Mouse (Mus musculus): Measurements from ENCODE around the gene Tmcc3. TPM values are rescaled to one million over a fixed set of nuclear protein-coding genes. Genes with fewer than 3 reads are reported as not detected.
A peak's percentile ranks its signal among the peaks of the same experiment; 100 is the strongest.
"Not testable (repeated sequence)": the region's sequence is repeated elsewhere in the genome, so short reads cannot be mapped to it uniquely, and the experiment has no call there.

Tmcc3 gene
- polyA plus RNA-seq, 1 experiment from 2014 or later, result 16.9 TPM

DNA sequence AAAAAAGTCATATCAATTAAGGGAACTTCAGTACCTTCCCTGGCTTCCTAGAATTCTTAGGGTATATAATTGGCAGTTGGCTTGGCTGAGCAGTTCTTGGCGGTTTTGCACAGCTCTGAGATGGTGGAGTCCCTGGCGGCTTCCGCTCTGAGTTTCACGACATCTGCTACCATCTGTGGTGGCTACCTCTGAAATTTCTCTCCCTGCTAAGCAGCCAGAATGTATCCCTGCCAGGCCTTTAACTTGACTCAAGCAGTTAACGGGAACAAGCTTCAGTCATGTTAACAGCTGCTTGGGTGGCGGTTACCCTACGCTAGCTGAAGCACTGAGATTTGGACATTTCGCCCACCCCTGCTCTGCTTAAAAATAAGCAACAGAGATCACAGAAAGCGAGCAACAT is 284.0 kb downstream of the Tmcc3 start:
- no peaks in the 10 kb centered on the region for H3K27me3 ChIP-seq
- H3K9ac ChIP-seq, result no peak overlapping the region
- WGBS, result 76% methylated on average over 9 of the region's 9 CpGs
- H3K4me1 ChIP-seq (replicated peaks), result no peaks in the 10 kb centered on the region
- H3K36me3 ChIP-seq, result no peaks in the 10 kb centered on the region
- ATAC-seq (ENCODE audit: low FRiP score, low read depth), result no peak
- no peak overlapping the region for H3K4me3 ChIP-seq
- no peak overlapping the region for H3K27ac ChIP-seq (replicated peaks)
- H3K9me3 ChIP-seq, result no peaks in the 10 kb centered on the region
- H3K4me2 ChIP-seq, result no peak overlapping the region

DNA sequence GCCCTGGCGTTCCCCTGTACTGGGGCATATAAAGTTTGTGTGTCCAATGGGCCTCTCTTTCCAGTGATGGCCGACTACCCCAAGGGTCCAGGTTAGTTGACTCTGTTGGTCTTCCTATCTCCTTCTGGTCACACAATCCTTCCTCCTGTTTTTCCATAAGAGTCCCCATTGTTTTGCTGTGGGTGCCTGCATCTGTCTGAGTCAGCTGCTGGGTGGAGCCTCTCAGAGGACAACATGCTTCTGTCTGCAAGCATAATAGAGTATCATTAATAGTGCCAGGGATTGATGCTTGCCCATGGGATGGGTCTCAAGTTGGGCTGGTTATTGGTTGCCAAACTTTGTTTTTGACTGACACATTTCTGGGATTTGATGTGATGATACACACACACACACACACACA is 288.1 kb downstream of the Tmcc3 start:
- ATAC-seq (ENCODE audit: low FRiP score, low read depth); H3K9ac ChIP-seq; H3K4me3 ChIP-seq; H3K27me3 ChIP-seq; H3K36me3 ChIP-seq; H3K4me2 ChIP-seq; H3K27ac ChIP-seq (replicated peaks); H3K4me1 ChIP-seq (replicated peaks); H3K9me3 ChIP-seq: not testable (repeated sequence)
- 98% methylated on average over 2 of the region's 2 CpGs for WGBS

- H3K27me3 ChIP-seq, result no peaks in the 10 kb centered on the region
- H3K36me3 ChIP-seq, result no peaks in the 10 kb centered on the region
- no peak overlapping the region for H3K4me2 ChIP-seq
- no peak overlapping the region for H3K9ac ChIP-seq
- ATAC-seq (ENCODE audit: low FRiP score, low read depth), result no peak
- WGBS, result 93% methylated on average over 6 of the region's 6 CpGs
- no peak overlapping the region for H3K4me3 ChIP-seq
- no peak overlapping the region for H3K27ac ChIP-seq (replicated peaks)
- H3K4me1 ChIP-seq (replicated peaks), result no peaks in the 10 kb centered on the region
- H3K9me3 ChIP-seq, result no peaks in the 10 kb centered on the region
Observed at GRCm38 (mm10) chr10:94601034-94601433, 289.3 kb downstream of the Tmcc3 start.

- Histone ChIP-seq H3K4me1 (replicated peaks) (no peaks in the 10 kb centered on the region), H3K27ac (replicated peaks) (no peak overlapping the region), H3K9ac (no peak overlapping the region), H3K4me2 (no peak overlapping the region), H3K27me3 (no peaks in the 10 kb centered on the region), H3K36me3 (no peaks in the 10 kb centered on the region), H3K9me3 (no peaks in the 10 kb centered on the region), H3K4me3 (no peak overlapping the region)
- no peak for ATAC-seq (ENCODE audit: low FRiP score, low read depth)
- 93% methylated on average over 4 of the region's 4 CpGs for WGBS
Observed at GRCm38 (mm10) chr10:94605491-94605890, 293.7 kb downstream of the Tmcc3 start.

DNA sequence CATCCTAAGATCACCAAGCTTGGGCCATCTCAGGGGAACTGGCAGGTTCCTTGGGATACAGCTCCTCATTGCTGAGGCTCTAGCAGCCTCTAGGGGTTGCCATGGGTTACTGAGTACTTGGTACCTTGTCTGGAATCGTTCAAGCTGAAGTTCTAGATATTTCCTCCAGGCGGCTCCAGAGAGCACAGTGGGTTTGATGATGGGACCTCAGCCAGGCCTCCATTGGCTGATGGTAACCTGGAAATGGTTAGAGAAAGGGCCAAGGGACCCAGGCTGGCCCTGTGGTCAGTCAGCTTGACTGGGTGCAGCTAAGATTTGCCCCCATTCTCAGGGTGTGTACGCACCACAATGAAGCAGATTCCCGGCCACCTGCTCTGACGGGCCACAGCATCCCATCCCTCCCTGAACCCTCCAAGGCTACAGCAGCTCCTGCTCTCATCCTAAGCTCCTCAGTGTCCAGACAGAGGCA is 297.6 kb downstream of the Tmcc3 start:
- Histone ChIP-seq H3K27me3 (0 out of 2 replicates have a peak, but pooled peaks cover 2% of the 10 kb centered on the region), H3K27ac (replicated peaks) (no peak overlapping the region), H3K36me3 (no peaks in the 10 kb centered on the region), H3K9me3 (no peaks in the 10 kb centered on the region), H3K4me2 (no peak overlapping the region), H3K4me1 (replicated peaks) (peaks cover 16% of the 10 kb centered on the region), H3K4me3 (no peak overlapping the region), H3K9ac (no peak overlapping the region)
- WGBS, result 59% methylated on average over 5 of the region's 5 CpGs
- ATAC-seq (ENCODE audit: low FRiP score, low read depth), result 0 out of 2 replicates have a peak, but pooled peaks have one; percentile 54

GRCm38 (mm10) chr10:94611228-94611968 is 299.6 kb downstream of the Tmcc3 start:
- H3K4me2 ChIP-seq, result no peak overlapping the region
- H3K9ac ChIP-seq, result no peak overlapping the region
- H3K27me3 ChIP-seq, result 0 out of 2 replicates have a peak, but pooled peaks cover 2% of the 10 kb centered on the region
- H3K4me3 ChIP-seq, result no peak overlapping the region
- peaks cover 16% of the 10 kb centered on the region for H3K4me1 ChIP-seq (replicated peaks)
- no peaks in the 10 kb centered on the region for H3K9me3 ChIP-seq
- H3K27ac ChIP-seq (replicated peaks), result peak overlapping the region; percentile 46; the same call in 1 of the 2 replicates
- peak; percentile 21; the same call in 1 of the 2 replicates for ATAC-seq (ENCODE audit: low FRiP score, low read depth)
- 45% methylated on average over 13 of the region's 13 CpGs for WGBS
- H3K36me3 ChIP-seq, result no peaks in the 10 kb centered on the region

DNA sequence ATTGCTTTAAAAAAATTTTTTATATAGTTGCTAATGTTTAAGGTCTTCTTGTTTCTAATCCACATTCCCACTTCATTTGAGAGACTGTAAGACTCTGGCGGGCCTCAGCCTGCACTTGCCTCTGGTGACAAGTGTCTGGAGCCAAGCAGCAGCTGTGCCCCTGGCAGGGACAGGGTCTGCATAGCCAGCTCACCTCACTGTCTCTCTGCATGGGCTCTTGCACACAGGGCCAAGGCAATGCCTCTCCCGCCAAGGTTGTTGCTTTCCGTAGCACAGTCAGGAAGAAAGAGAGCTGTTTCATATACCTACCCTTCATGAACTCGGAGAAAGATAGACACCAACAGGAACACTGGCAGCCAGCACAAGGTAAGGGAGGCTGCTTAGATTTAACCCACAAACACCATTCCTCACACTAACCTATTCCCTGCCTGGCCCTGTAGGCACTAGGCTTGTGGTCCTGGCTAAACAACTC is 300.3 kb downstream of the Tmcc3 start:
- peak overlapping the region; percentile 46; the same call in 1 of the 2 replicates for H3K27ac ChIP-seq (replicated peaks)
- peaks cover 16% of the 10 kb centered on the region for H3K4me1 ChIP-seq (replicated peaks)
- H3K36me3 ChIP-seq, result no peaks in the 10 kb centered on the region
- ATAC-seq (ENCODE audit: low FRiP score, low read depth), result peak; percentile 76
- H3K27me3 ChIP-seq, result 0 out of 2 replicates have a peak, but pooled peaks cover 2% of the 10 kb centered on the region
- H3K4me2 ChIP-seq, result no peak overlapping the region
- 71% methylated on average over 4 of the region's 4 CpGs for WGBS
- H3K9me3 ChIP-seq, result no peaks in the 10 kb centered on the region
- H3K9ac ChIP-seq, result no peak overlapping the region
- no peak overlapping the region for H3K4me3 ChIP-seq

DNA sequence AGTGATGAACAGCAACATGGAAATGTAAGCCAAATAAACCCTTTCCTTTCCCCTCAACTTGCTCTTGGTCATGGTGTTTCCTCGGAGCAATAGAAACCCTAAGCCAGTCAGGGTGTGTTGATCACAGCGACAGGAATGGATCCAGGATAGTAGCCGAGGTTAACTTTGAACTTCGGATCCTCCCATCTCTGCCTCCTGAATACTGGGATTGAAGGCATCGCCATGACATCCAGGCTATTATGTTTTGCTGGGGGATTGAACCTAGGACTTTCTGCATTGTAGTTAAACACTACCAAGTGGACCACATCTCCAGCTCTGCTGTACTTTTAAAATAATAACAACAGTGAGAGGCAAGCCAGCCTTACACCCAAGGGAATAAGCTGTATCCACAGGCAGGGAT is 307.8 kb downstream of the Tmcc3 start:
- H3K4me2 ChIP-seq, result no peak overlapping the region
- ATAC-seq (ENCODE audit: low FRiP score, low read depth), result no peak
- 91% methylated on average over 5 of the region's 5 CpGs for WGBS

GRCm38 (mm10) chr10:94620561-94620960 is 308.8 kb downstream of the Tmcc3 start:
- Histone ChIP-seq H3K9me3 (no peaks in the 10 kb centered on the region), H3K27ac (replicated peaks) (no peak overlapping the region), H3K4me2 (no peak overlapping the region), H3K4me3 (no peak overlapping the region), H3K36me3 (no peaks in the 10 kb centered on the region), H3K27me3 (no peaks in the 10 kb centered on the region), H3K4me1 (replicated peaks) (peaks cover 46% of the 10 kb centered on the region), H3K9ac (no peak overlapping the region)
- 55% methylated on average over 6 of the region's 6 CpGs for whole genome bisulfite sequencing
- no peak for ATAC-seq (ENCODE audit: low FRiP score, low read depth)

More for the DNA sequence above, 307.8 kb downstream of the Tmcc3 start:
- Histone ChIP-seq H3K27ac (replicated peaks) (no peak overlapping the region), H3K9me3 (no peaks in the 10 kb centered on the region), H3K4me3 (no peak overlapping the region), H3K36me3 (no peaks in the 10 kb centered on the region), H3K4me1 (replicated peaks) (peaks cover 46% of the 10 kb centered on the region), H3K9ac (no peak overlapping the region), H3K27me3 (no peaks in the 10 kb centered on the region)

GRCm38 (mm10) chr10:94621420-94622225 is 309.9 kb downstream of the Tmcc3 start:
- ATAC-seq (ENCODE audit: low FRiP score, low read depth), result peak; percentile 78
- H3K4me3 ChIP-seq, result no peak overlapping the region
- H3K9ac ChIP-seq, result no peak overlapping the region
- no peaks in the 10 kb centered on the region for H3K36me3 ChIP-seq
- 5% methylated on average over 13 of the region's 13 CpGs for WGBS
- H3K27ac ChIP-seq (replicated peaks), result peak overlapping the region; percentile 49
- H3K4me2 ChIP-seq, result peak overlapping the region; percentile 34
- peaks cover 46% of the 10 kb centered on the region for H3K4me1 ChIP-seq (replicated peaks)
- H3K27me3 ChIP-seq, result no peaks in the 10 kb centered on the region
- H3K9me3 ChIP-seq, result no peaks in the 10 kb centered on the region

DNA sequence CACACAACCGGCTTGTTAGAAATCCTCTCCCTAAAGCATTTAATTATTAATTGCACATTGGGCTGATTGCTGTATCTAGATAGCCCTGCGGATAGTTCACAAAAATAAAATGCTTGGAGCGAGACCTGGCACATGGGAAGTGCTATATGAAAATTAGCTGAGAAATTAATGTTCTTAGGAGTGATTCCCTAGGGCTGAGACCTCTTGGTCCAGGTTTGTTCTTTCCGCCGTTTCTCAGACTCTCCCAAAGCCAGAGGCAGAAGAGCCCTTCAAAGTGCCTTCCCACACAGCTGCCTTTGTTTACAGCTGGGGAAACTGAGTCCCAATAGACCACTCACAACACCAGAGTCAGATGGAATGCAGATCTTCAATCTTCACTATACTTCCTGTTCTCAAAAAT is 310.5 kb downstream of the Tmcc3 start:
- WGBS, result 7% methylated on average over 5 of the region's 5 CpGs
- Histone ChIP-seq H3K36me3 (no peaks in the 10 kb centered on the region), H3K4me1 (replicated peaks) (peaks cover 46% of the 10 kb centered on the region), H3K27ac (replicated peaks) (peak overlapping the region; percentile 49), H3K4me2 (peak overlapping the region; percentile 34), H3K27me3 (no peaks in the 10 kb centered on the region), H3K9ac (no peak overlapping the region), H3K4me3 (no peak overlapping the region), H3K9me3 (no peaks in the 10 kb centered on the region)
- no peak for ATAC-seq (ENCODE audit: low FRiP score, low read depth)

DNA sequence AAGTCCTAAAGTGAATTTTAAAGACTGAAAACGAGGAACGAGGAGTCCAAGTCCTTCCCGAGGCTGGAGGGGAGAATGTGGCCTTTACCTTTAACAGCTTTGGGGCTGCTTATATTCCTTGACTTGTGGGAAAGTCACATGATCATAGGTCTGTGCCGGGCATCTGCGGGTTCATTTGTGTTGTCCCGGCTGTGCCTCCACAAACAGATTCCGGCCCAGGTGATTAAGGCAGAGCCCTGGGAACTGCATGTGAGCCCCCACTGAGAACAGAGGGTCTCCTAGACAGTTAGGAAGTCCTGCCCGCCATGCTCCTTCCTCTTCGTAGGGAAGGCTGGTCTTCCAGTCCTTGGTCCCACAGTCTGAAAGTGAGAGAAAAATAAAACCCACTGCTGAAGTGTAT is 311.1 kb downstream of the Tmcc3 start:
- Histone ChIP-seq H3K4me1 (replicated peaks) (peaks cover 42% of the 10 kb centered on the region), H3K9me3 (no peaks in the 10 kb centered on the region), H3K4me3 (no peak overlapping the region), H3K9ac (no peak overlapping the region), H3K4me2 (peak overlapping the region; percentile 27; the same call in 1 of the 2 replicates), H3K27me3 (no peaks in the 10 kb centered on the region), H3K36me3 (no peaks in the 10 kb centered on the region), H3K27ac (replicated peaks) (peak overlapping the region; percentile 49)
- 9% methylated on average over 9 of the region's 9 CpGs for WGBS
- ATAC-seq (ENCODE audit: low FRiP score, low read depth), result no peak
